Mouse (Mus musculus) liver, embryonic 15.5 days (tissue): ENCODE data around the gene Cdc42ep4. TPM values are rescaled to one million over a fixed set of nuclear protein-coding genes. Genes with fewer than 3 reads are reported as not detected.

Experiments used
- ATAC-seq: fragments of 200-750 bp; cut with Nextera tagmentation; 2 replicates; pipeline ENCODE4 v1.8.0; 2017; ENCODE audit warnings: moderate number of reproducible peaks, mild to moderate bottlenecking, moderate library complexity; ENCODE audit not compliant: insufficient read depth
- H3K27ac ChIP-seq: fragments of 300-500 bp; sonication (generic); replicated peaks from 2 replicates; pipeline ENCODE4 v1.5.1; 2015; ENCODE audit warnings: mild to moderate bottlenecking, inconsistent platforms
- H3K27me3 ChIP-seq: fragments of 300-500 bp; sonication (generic); 2 replicates; pipeline ENCODE4 v1.6.1; 2015; ENCODE audit warnings: mild to moderate bottlenecking, inconsistent platforms
- H3K36me3 ChIP-seq: fragments of 300-500 bp; sonication (generic); replicated peaks from 2 replicates; pipeline ENCODE4 v1.6.1; 2015; ENCODE audit warnings: moderate library complexity, mild to moderate bottlenecking, inconsistent platforms
- H3K4me1 ChIP-seq: fragments of 300-500 bp; sonication (generic); replicated peaks from 2 replicates; pipeline ENCODE4 v1.6.1; 2015; ENCODE audit warnings: inconsistent platforms
- H3K4me2 ChIP-seq: fragments of 300-500 bp; sonication (generic); 2 replicates; pipeline ENCODE4 v1.6.1; 2015; ENCODE audit warnings: moderate library complexity, mild to moderate bottlenecking, inconsistent platforms
- H3K4me3 ChIP-seq: fragments of 300-500 bp; sonication (generic); replicated peaks from 2 replicates; pipeline ENCODE4 v1.5.1; 2015; ENCODE audit warnings: mild to moderate bottlenecking, inconsistent platforms
- H3K9ac ChIP-seq: fragments of 300-500 bp; sonication (generic); 2 replicates; pipeline ENCODE4 v1.6.1; 2015; ENCODE audit warnings: moderate library complexity, mild to moderate bottlenecking, inconsistent platforms
- H3K9me3 ChIP-seq: fragments of 300-500 bp; sonication (generic); replicated peaks from 2 replicates; pipeline ENCODE4 v1.6.1; 2016; ENCODE audit warnings: inconsistent platforms
- WGBS: fragments of 180-500 bp; shearing (Covaris S2); methylation state at CpG from one replicate; pipeline ENCODE4 v1.1.7; 2015; ENCODE audit warnings: mixed read lengths; ENCODE audit not compliant: insufficient replicate concordance; 5-methylcytosine and 5-hydroxymethylcytosine counted together
- polyA plus RNA-seq: library from polyadenylated mRNA; unstranded; fragments of >200 nt; fragmentation: Nextera tagmentation; extraction: Ambion mirVana; gene quantifications from 2 replicates; pipeline ENCODE4 v1.2.1, GENCODE M21; 2015

The Cdc42ep4 gene
- polyA plus RNA-seq, 1 experiment from 2014 or later: 17.1 TPM

- Histone ChIP-seq H3K4me2 (no peak overlapping the region), H3K9ac (no peak overlapping the region), H3K36me3 (peaks cover 69% of the 10 kb centered on the region), H3K27ac (no peak overlapping the region), H3K27me3 (no peaks in the 10 kb centered on the region), H3K4me1 (peaks cover 3% of the 10 kb centered on the region), H3K9me3 (no peaks in the 10 kb centered on the region), H3K4me3 (no peak overlapping the region)
- 66% methylated on average over 3 of the region's 3 CpGs for whole genome bisulfite sequencing
- no peak for ATAC-seq
Measured at GRCm38 (mm10) chr11:113691851-113692250, 59.8 kb downstream of the Cdc42ep4 start.

GRCm38 (mm10) chr11:113691318-113691717 lies 60.4 kb downstream of the Cdc42ep4 start:
- no peak overlapping the region for H3K4me3 ChIP-seq

GRCm38 (mm10) chr11:113690506-113690905 lies 61.2 kb downstream of the Cdc42ep4 start:
- H3K27ac ChIP-seq: no peak overlapping the region
- H3K4me2 ChIP-seq: no peak overlapping the region
- peaks cover 59% of the 10 kb centered on the region for H3K36me3 ChIP-seq
- no peak for ATAC-seq
- WGBS: 84% methylated on average over 12 of the region's 12 CpGs
- H3K4me3 ChIP-seq: no peak overlapping the region
- H3K9ac ChIP-seq: no peak overlapping the region
- H3K27me3 ChIP-seq: no peaks in the 10 kb centered on the region
- H3K4me1 ChIP-seq: peaks cover 15% of the 10 kb centered on the region
- H3K9me3 ChIP-seq: no peaks in the 10 kb centered on the region

More at GRCm38 (mm10) chr11:113691318-113691717, 60.4 kb downstream of the Cdc42ep4 start:
- WGBS: 70% methylated on average over 5 of the region's 5 CpGs
- Histone ChIP-seq H3K36me3 (peaks cover 65% of the 10 kb centered on the region), H3K4me1 (peaks cover 8% of the 10 kb centered on the region), H3K27me3 (no peaks in the 10 kb centered on the region), H3K9ac (no peak overlapping the region), H3K4me2 (no peak overlapping the region), H3K9me3 (no peaks in the 10 kb centered on the region), H3K27ac (no peak overlapping the region)
- ATAC-seq: no peak

GRCm38 (mm10) chr11:113687031-113687430 lies 64.7 kb downstream of the Cdc42ep4 start:
- 86% methylated on average over 2 of the region's 2 CpGs for WGBS
- H3K4me1 ChIP-seq: peaks cover 32% of the 10 kb centered on the region
- no peaks in the 10 kb centered on the region for H3K27me3 ChIP-seq
- ATAC-seq: no peak
- peaks cover 41% of the 10 kb centered on the region for H3K36me3 ChIP-seq
- H3K27ac ChIP-seq: no peak overlapping the region
- no peak overlapping the region for H3K4me3 ChIP-seq
- H3K4me2 ChIP-seq: no peak overlapping the region
- no peaks in the 10 kb centered on the region for H3K9me3 ChIP-seq
- no peak overlapping the region for H3K9ac ChIP-seq

GRCm38 (mm10) chr11:113684707-113685426 lies 66.8 kb downstream of the Cdc42ep4 start:
- peak overlapping the region; percentile 83 for H3K4me2 ChIP-seq
- H3K4me3 ChIP-seq: peak overlapping the region; percentile 97
- peak overlapping the region; percentile 98 for H3K9ac ChIP-seq
- H3K27ac ChIP-seq: peak overlapping the region; percentile 98
- no peak for ATAC-seq
- peaks cover 52% of the 10 kb centered on the region for H3K4me1 ChIP-seq
- no peaks in the 10 kb centered on the region for H3K9me3 ChIP-seq
- peaks cover 27% of the 10 kb centered on the region for H3K36me3 ChIP-seq
- H3K27me3 ChIP-seq: no peaks in the 10 kb centered on the region
- 38% methylated on average over 25 of the region's 25 CpGs for WGBS

- under 1% methylated on average over 73 of the region's 73 CpGs for WGBS
- peak within 1 kb of the TSS; percentile 98 for H3K9ac ChIP-seq
Measured at GRCm38 (mm10) chr11:113683957-113684706, 67.5 kb downstream of the Cdc42ep4 start, which contains the start of the genes Fam104a and D11Wsu47e. Gene Fam104a, minus strand, starts transcription at chr11:113684155. Gene D11Wsu47e, plus strand, starts transcription at chr11:113684412.

GRCm38 (mm10) chr11:113683627-113683956 lies 68.1 kb downstream of the Cdc42ep4 start:
- Histone ChIP-seq H3K4me1 (peaks cover 63% of the 10 kb centered on the region), H3K27ac (peak overlapping the region; percentile 98), H3K9ac (peak overlapping the region; percentile 98), H3K36me3 (peaks cover 21% of the 10 kb centered on the region), H3K4me3 (peak overlapping the region; percentile 97), H3K9me3 (no peaks in the 10 kb centered on the region), H3K4me2 (peak overlapping the region; percentile 83), H3K27me3 (no peaks in the 10 kb centered on the region)
- no peak; the same call in 1 of the 2 replicates for ATAC-seq
- WGBS: under 1% methylated on average over 34 of the region's 38 CpGs

More at GRCm38 (mm10) chr11:113683957-113684706, 67.5 kb downstream of the Cdc42ep4 start, which contains the start of the genes Fam104a and D11Wsu47e:
- Histone ChIP-seq H3K36me3 (peaks cover 23% of the 10 kb centered on the region), H3K27me3 (no peaks in the 10 kb centered on the region), H3K27ac (peak within 1 kb of the TSS; percentile 98), H3K9me3 (no peaks in the 10 kb centered on the region), H3K4me1 (peaks cover 60% of the 10 kb centered on the region), H3K4me2 (peak within 1 kb of the TSS; percentile 83), H3K4me3 (peak within 1 kb of the TSS; percentile 97)
- peak; percentile 82 for ATAC-seq

- peak; percentile 67 for ATAC-seq
- Histone ChIP-seq H3K9ac (peak overlapping the region; percentile 98), H3K4me3 (peak overlapping the region; percentile 97), H3K27ac (peak overlapping the region; percentile 98), H3K4me2 (peak overlapping the region; percentile 83), H3K9me3 (no peaks in the 10 kb centered on the region), H3K36me3 (peaks cover 21% of the 10 kb centered on the region), H3K27me3 (no peaks in the 10 kb centered on the region), H3K4me1 (peaks cover 69% of the 10 kb centered on the region)
- 4% methylated on average over 38 of the region's 38 CpGs for WGBS
Measured at GRCm38 (mm10) chr11:113682897-113683626, 68.6 kb downstream of the Cdc42ep4 start.

GRCm38 (mm10) chr11:113681979-113682378 lies 69.7 kb downstream of the Cdc42ep4 start:
- H3K27ac ChIP-seq: peak overlapping the region; percentile 98
- H3K9ac ChIP-seq: peak overlapping the region; percentile 98
- no peaks in the 10 kb centered on the region for H3K9me3 ChIP-seq
- peaks cover 74% of the 10 kb centered on the region for H3K4me1 ChIP-seq
- H3K4me3 ChIP-seq: peak overlapping the region; percentile 97
- H3K27me3 ChIP-seq: no peaks in the 10 kb centered on the region
- peaks cover 25% of the 10 kb centered on the region for H3K36me3 ChIP-seq
- H3K4me2 ChIP-seq: peak overlapping the region; percentile 83
- ATAC-seq: no peak

- Histone ChIP-seq H3K27ac (peak overlapping the region; percentile 98), H3K4me3 (peak overlapping the region; percentile 97)
- peak; percentile 66 for ATAC-seq
Measured at GRCm38 (mm10) chr11:113680954-113681353, 70.7 kb downstream of the Cdc42ep4 start.

More at GRCm38 (mm10) chr11:113680954-113681353, 70.7 kb downstream of the Cdc42ep4 start:
- Histone ChIP-seq H3K4me2 (peak overlapping the region; percentile 83), H3K36me3 (peaks cover 35% of the 10 kb centered on the region), H3K9ac (peak overlapping the region; percentile 98), H3K27me3 (no peaks in the 10 kb centered on the region), H3K9me3 (no peaks in the 10 kb centered on the region), H3K4me1 (peaks cover 66% of the 10 kb centered on the region)
- 15% methylated on average over 2 of the region's 2 CpGs for WGBS
